Mouse (Mus musculus) 3T3-L1 (cell line): ENCODE data around the gene Hipk2.
"Not testable (repeated sequence)": the region's sequence is repeated elsewhere in the genome, so short reads cannot be mapped to it uniquely, and the experiment has no call there.

Experiments
- DNase-seq: peaks from one replicate; pipeline ENCODE4 v3.0.0-alpha.2; 2015; ENCODE audit warnings: low read depth, low spot score

Gene Hipk2

GRCm38 (mm10) chr6:38702810-38703399, 173.1 kb downstream of the Hipk2 start:
- DNase-seq, result no peak

GRCm38 (mm10) chr6:38701421-38701820, 174.5 kb downstream of the Hipk2 start:
- no peak for DNase-seq

- DNase-seq, result no peak
Observed at GRCm38 (mm10) chr6:38698233-38698889, 177.6 kb downstream of the Hipk2 start.

GRCm38 (mm10) chr6:38696570-38696969, 179.4 kb downstream of the Hipk2 start:
- no peak for DNase-seq

- DNase-seq, result peak; percentile 90
Observed at GRCm38 (mm10) chr6:38695380-38696054, 180.4 kb downstream of the Hipk2 start.

GRCm38 (mm10) chr6:38692556-38692955, 183.4 kb downstream of the Hipk2 start:
- no peak for DNase-seq

GRCm38 (mm10) chr6:38691052-38691451, 184.9 kb downstream of the Hipk2 start:
- no peak for DNase-seq

- DNase-seq, result no peak
Observed at GRCm38 (mm10) chr6:38690615-38691014, 185.3 kb downstream of the Hipk2 start.

GRCm38 (mm10) chr6:38688841-38689240, 187.1 kb downstream of the Hipk2 start:
- DNase-seq, result no peak

GRCm38 (mm10) chr6:38687216-38687615, 188.7 kb downstream of the Hipk2 start:
- peak; percentile 59 for DNase-seq

GRCm38 (mm10) chr6:38682532-38682931, 193.4 kb downstream of the Hipk2 start:
- no peak for DNase-seq

- DNase-seq, result no peak
Observed at GRCm38 (mm10) chr6:38677629-38678028, 198.3 kb downstream of the Hipk2 start.

- DNase-seq, result no peak
Observed at GRCm38 (mm10) chr6:38676723-38677122, 199.2 kb downstream of the Hipk2 start.

- no peak for DNase-seq
Observed at GRCm38 (mm10) chr6:38676217-38676616, 199.7 kb downstream of the Hipk2 start.

GRCm38 (mm10) chr6:38672011-38672410, 204.0 kb downstream of the Hipk2 start:
- no peak for DNase-seq

- DNase-seq, result no peak
Observed at GRCm38 (mm10) chr6:38671270-38671669, 204.7 kb downstream of the Hipk2 start.

GRCm38 (mm10) chr6:38670488-38670887, 205.5 kb downstream of the Hipk2 start:
- DNase-seq, result not testable (repeated sequence)

- DNase-seq, result peak; percentile 38
Observed at GRCm38 (mm10) chr6:38669580-38669979, 206.4 kb downstream of the Hipk2 start.

GRCm38 (mm10) chr6:38662714-38663615, 213.0 kb downstream of the Hipk2 start, which contains the start of gene Clec2l:
Gene Clec2l (plus strand): TSS chr6:38663069.
- no peak for DNase-seq

GRCm38 (mm10) chr6:38661626-38662025, 214.3 kb downstream of the Hipk2 start:
- DNase-seq, result no peak

- DNase-seq, result peak; percentile 86
Observed at GRCm38 (mm10) chr6:38650263-38650937, 225.6 kb downstream of the Hipk2 start.
